Mouse (Mus musculus): ENCODE data around the gene Tmem151b. TPM values are rescaled to one million over a fixed set of nuclear protein-coding genes. Genes with fewer than 3 reads are reported as not detected.
A peak's percentile ranks its signal among the peaks of the same experiment; 100 is the strongest.

Tmem151b gene
- polyA plus RNA-seq, 1 experiment from 2014 or later, result 14.5 TPM

GRCm38 (mm10) chr17:45557246-45557824 lies 7.9 kb upstream of the Tmem151b start:
- H3K27me3 ChIP-seq, result peaks cover 3% of the 10 kb centered on the region
- ChIA-PET CTCF (interaction anchor here (2.0 to 2.1 kb wide), 2 partner anchors 14 to 21 kb away, joined by 4 to 7 read pairs; no protein-coding TSS in a partner anchor), POLR2A (interaction anchor here (0.6 to 1.2 kb wide), 6 partner anchors 10 to 1135 kb away, joined by 3 to 4 read pairs (median 4); no protein-coding TSS in a partner anchor)
- no peak for DNase-seq (ENCODE audit: low read depth, low spot score)
- in situ Hi-C loops (cut with MboI; ENCODE audit: low pct_unique_long_range_greater_than_20kb), result no loop called here
- peak; percentile 9 for ATAC-seq
- TF ChIP-seq CTCF (IDR thresholded peaks at IDR 0.05), result no peak

GRCm38 (mm10) chr17:45556514-45557245 lies 7.2 kb upstream of the Tmem151b start:
- no peak for DNase-seq (ENCODE audit: low read depth, low spot score)
- POLR2A ChIA-PET, result interaction anchor here (0.7 to 1.2 kb wide), 3 partner anchors 11 to 18 kb away, joined by 3 to 4 read pairs (median 3); no protein-coding TSS in a partner anchor

GRCm38 (mm10) chr17:45556107-45556489 lies 6.6 kb upstream of the Tmem151b start:
- no peak for ATAC-seq
- POLR2A ChIA-PET, result interaction anchor here (0.9 to 1.2 kb wide), 3 partner anchors 13 to 18 kb away, joined by 3 to 4 read pairs (median 3); partner anchors contain the start of gene Hsp90ab1
- no peak for TF ChIP-seq CTCF (IDR thresholded peaks at IDR 0.05)
- CTCF ChIA-PET, result interaction anchor here (0.7 to 2.1 kb wide), 4 partner anchors 16 to 52 kb away, joined by 3 to 7 read pairs (median 4); no protein-coding TSS in a partner anchor
- in situ Hi-C loops (cut with MboI; ENCODE audit: low pct_unique_long_range_greater_than_20kb), result no loop called here
- H3K27me3 ChIP-seq, result peaks cover 3% of the 10 kb centered on the region
- no peak for DNase-seq (ENCODE audit: low read depth, low spot score)

More at GRCm38 (mm10) chr17:45556514-45557245, 7.2 kb upstream of the Tmem151b start:
- in situ Hi-C loops (cut with MboI; ENCODE audit: low pct_unique_long_range_greater_than_20kb), result no loop called here
- no peak for ATAC-seq
- no peak for TF ChIP-seq CTCF (IDR thresholded peaks at IDR 0.05)
- peaks cover 3% of the 10 kb centered on the region for H3K27me3 ChIP-seq
- CTCF ChIA-PET, result interaction anchor here (0.7 to 2.1 kb wide), 3 partner anchors 15 to 40 kb away, joined by 3 to 7 read pairs (median 4); no protein-coding TSS in a partner anchor

- ATAC-seq (peak; percentile 53), DNase-seq (ENCODE audit: low read depth, low spot score) (peak; percentile 80)
- no peak for TF ChIP-seq CTCF (IDR thresholded peaks at IDR 0.05)
- POLR2A ChIA-PET, result interaction anchor here (0.9 to 1.0 kb wide), 2 partner anchors 14 to 17 kb away, joined by 3 read pairs; partner anchors contain the start of gene Hsp90ab1
- H3K27me3 ChIP-seq, result peaks cover 3% of the 10 kb centered on the region
- in situ Hi-C loops (cut with MboI; ENCODE audit: low pct_unique_long_range_greater_than_20kb), result no loop called here
- CTCF ChIA-PET, result interaction anchor here (0.9 to 2.1 kb wide), 3 partner anchors 16 to 52 kb away, joined by 3 to 7 read pairs (median 3); no protein-coding TSS in a partner anchor
Measured at GRCm38 (mm10) chr17:45555452-45556106, 6.1 kb upstream of the Tmem151b start, which contains the start of gene Nfkbie. Gene Nfkbie (plus strand): TSS chr17:45555703.

- no peak for TF ChIP-seq CTCF (IDR thresholded peaks at IDR 0.05)
- H3K27me3 ChIP-seq, result peaks cover 3% of the 10 kb centered on the region
- no peak for ATAC-seq
- CTCF ChIA-PET, result interaction anchor here (1.6 to 1.7 kb wide), 2 partner anchors 37 to 51 kb away, joined by 3 to 4 read pairs; no protein-coding TSS in a partner anchor
- no peak for DNase-seq (ENCODE audit: low read depth, low spot score)
- in situ Hi-C loops (cut with MboI; ENCODE audit: low pct_unique_long_range_greater_than_20kb), result loop anchor here (5.0 kb wide), 2 partner anchors 47 to 77 kb away; partner anchors contain the start of genes Aars2 and Spats1
- POLR2A ChIA-PET, result no interaction called here
Measured at GRCm38 (mm10) chr17:45554420-45554819, 4.9 kb upstream of the Tmem151b start.

- CTCF ChIA-PET, result interaction anchor here (1.1 to 1.7 kb wide), 6 partner anchors 35 to 82 kb away, joined by 3 to 8 read pairs (median 4); partner anchors contain the start of gene Aars2
- TF ChIP-seq CTCF (IDR thresholded peaks at IDR 0.05), result no peak
Measured at GRCm38 (mm10) chr17:45553065-45553464, 3.6 kb upstream of the Tmem151b start.

GRCm38 (mm10) chr17:45551816-45552451 lies 2.5 kb upstream of the Tmem151b start:
- in situ Hi-C loops (cut with MboI; ENCODE audit: low pct_unique_long_range_greater_than_20kb), result loop anchor here (5.0 kb wide), 2 partner anchors 45 to 75 kb away; partner anchors contain the start of genes Aars2 and Spats1
- DNase-seq (ENCODE audit: low read depth, low spot score) (no peak), ATAC-seq (no peak)
- H3K27me3 ChIP-seq, result peaks cover 3% of the 10 kb centered on the region
- TF ChIP-seq CTCF (IDR thresholded peaks at IDR 0.05), result no peak
- POLR2A ChIA-PET, result no interaction called here
- CTCF ChIA-PET, result interaction anchor here (0.6 to 2.1 kb wide), 8 partner anchors 9 to 81 kb away, joined by 3 to 8 read pairs (median 4); partner anchors contain the start of gene Aars2

More at GRCm38 (mm10) chr17:45553065-45553464, 3.6 kb upstream of the Tmem151b start:
- ATAC-seq, result no peak
- in situ Hi-C loops (cut with MboI; ENCODE audit: low pct_unique_long_range_greater_than_20kb), result loop anchor here (5.0 kb wide), 2 partner anchors 46 to 76 kb away; partner anchors contain the start of genes Aars2 and Spats1
- DNase-seq (ENCODE audit: low read depth, low spot score), result no peak
- H3K27me3 ChIP-seq, result peaks cover 3% of the 10 kb centered on the region
- POLR2A ChIA-PET, result no interaction called here

GRCm38 (mm10) chr17:45551249-45551796 lies 1.8 kb upstream of the Tmem151b start:
- H3K27me3 ChIP-seq, result peaks cover 3% of the 10 kb centered on the region
- ChIA-PET CTCF (interaction anchor here (0.6 to 2.1 kb wide), 5 partner anchors 9 to 80 kb away, joined by 3 to 6 read pairs (median 3); partner anchors contain the start of gene Aars2), POLR2A (interaction anchor here (0.7 kb wide), 1 partner anchor 73 kb away, joined by 6 read pairs; no protein-coding TSS in a partner anchor)
- DNase-seq (ENCODE audit: low read depth, low spot score) (no peak), ATAC-seq (no peak)
- in situ Hi-C loops (cut with MboI; ENCODE audit: low pct_unique_long_range_greater_than_20kb), result loop anchor here (5.0 kb wide), 2 partner anchors 44 to 74 kb away; partner anchors contain the start of genes Aars2 and Spats1
- TF ChIP-seq CTCF (IDR thresholded peaks at IDR 0.05), result no peak

- TF ChIP-seq CTCF (IDR thresholded peaks at IDR 0.05), result no peak
- ChIA-PET POLR2A (interaction anchor here (0.7 to 2.3 kb wide), 3 partner anchors 27 to 47 kb away, joined by 3 to 7 read pairs (median 5); partner anchors contain the start of gene Aars2), CTCF (interaction anchor here (1.0 to 3.0 kb wide), 4 partner anchors 32 to 73 kb away, joined by 3 to 9 read pairs (median 4); partner anchors contain the start of gene Aars2)
- H3K27me3 ChIP-seq, result peaks cover 3% of the 10 kb centered on the region
- ATAC-seq (no peak), DNase-seq (ENCODE audit: low read depth, low spot score) (no peak)
- in situ Hi-C loops (cut with MboI; ENCODE audit: low pct_unique_long_range_greater_than_20kb), result loop anchor here (5.0 kb wide), 2 partner anchors 43 to 73 kb away; partner anchors contain the start of genes Aars2 and Spats1
Measured at GRCm38 (mm10) chr17:45550253-45550652, 776 bp upstream of the Tmem151b start.
